Mouse (Mus musculus) right cerebral cortex, postnatal 36 days (tissue): ENCODE data around the gene Cyb5rl.

Experiments
- DNase-seq, 2 experiments: peaks; one replicate each; pipeline ENCODE4 v3.0.0; 2022; ENCODE audit warnings: low spot score in 2 of 2, mixed read lengths in 1 of 2

The Cyb5rl gene

DNA sequence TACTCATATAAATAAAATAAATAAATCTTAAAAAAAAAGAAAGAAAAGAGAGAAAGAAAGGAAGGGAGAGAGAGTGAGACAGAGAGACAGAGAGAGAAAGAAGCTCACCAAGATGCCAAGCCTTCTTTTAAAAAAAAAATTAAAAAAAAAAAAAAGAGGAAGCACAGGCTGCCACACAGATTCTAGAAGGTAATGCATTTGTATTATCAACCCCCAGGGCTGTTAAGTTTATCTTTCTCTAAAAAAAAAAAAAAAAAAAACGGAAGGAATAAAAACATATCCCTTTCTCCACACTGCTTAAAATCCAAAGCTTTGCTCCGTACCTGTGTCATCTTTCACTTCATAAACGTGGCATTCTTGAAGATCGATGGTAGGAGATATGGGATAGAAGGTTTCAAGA lies 5.2 kb upstream of the Cyb5rl start:
- DNase-seq, result no peak

DNA sequence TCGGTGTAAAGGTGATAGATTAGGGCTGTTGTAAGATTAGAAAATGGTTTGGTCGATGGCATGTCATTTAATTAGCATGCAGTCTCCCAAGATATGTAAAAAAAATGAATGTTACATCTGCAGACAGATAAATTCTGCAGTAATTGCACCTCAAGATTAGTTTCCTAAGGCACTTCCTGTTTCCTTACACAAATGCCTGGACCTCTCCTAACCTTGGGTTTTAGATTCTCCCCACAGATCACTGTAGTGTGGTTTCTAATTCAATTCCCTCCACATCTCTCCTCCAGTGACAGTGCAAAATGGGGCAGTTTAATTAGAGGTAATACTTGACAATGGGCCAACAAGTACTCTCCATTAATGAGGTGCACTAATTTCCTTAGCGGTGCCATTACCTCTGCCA lies 3.6 kb upstream of the Cyb5rl start:
- DNase-seq, result no peak

GRCm38 (mm10) chr4:107064394-107065098 lies 2.2 kb upstream of the Cyb5rl start:
- no peak for DNase-seq

DNA sequence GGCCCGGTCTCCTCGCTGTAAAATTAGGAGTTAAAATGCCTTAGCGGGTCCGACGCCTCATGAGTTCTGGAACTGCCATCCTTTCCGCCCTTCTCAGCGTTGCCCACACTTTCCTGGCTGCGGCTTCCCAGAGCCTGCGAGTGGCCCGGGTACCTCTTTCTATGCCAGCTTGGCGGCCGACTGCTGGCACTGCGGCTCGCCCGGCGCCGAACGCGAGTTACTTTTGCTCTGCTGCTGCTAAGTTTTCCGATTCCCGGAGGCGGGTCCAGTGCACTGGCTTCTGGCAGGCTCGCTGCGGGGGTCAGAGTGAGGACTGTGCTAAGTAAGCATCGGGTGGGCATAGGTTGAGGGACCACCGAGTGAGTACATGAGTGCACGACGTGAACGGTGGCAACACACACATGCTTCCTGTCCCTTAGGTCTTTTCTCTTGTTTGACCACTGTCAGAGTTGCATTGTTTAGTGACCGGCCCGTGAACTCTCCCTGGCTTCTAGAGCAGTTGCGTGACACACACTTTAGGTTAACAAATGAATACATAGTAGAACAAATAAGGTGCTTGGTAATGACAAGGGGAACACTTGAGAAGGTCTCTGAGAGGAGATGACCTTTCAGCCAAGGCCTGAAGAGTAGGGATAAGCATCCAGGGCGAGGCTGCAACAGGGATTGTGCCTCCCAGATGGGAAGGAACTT lies 508 bp downstream of the Cyb5rl start:
- no peak for DNase-seq

DNA sequence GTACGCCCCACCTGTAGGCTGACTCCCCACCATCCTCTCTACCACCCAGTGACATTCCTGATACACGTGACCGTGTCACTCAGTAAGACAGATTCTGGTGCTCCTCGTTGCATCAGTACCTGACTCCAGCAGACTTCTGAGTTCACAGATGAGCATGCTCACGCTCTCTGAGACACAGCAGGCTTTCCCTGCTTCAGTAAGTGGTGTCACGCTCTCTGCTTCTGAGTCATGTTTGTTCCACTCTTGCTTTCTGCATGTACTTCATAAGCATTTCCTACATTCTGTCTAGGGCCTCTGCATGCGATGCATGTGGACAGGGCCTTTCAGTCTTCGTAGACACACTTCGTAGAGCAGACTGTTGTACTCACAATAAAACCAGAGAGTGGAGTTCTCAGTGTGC lies 5.6 kb downstream of the Cyb5rl start:
- no peak for DNase-seq

- DNase-seq, result no peak
Measured at GRCm38 (mm10) chr4:107075456-107075855, 8.7 kb downstream of the Cyb5rl start.

DNA sequence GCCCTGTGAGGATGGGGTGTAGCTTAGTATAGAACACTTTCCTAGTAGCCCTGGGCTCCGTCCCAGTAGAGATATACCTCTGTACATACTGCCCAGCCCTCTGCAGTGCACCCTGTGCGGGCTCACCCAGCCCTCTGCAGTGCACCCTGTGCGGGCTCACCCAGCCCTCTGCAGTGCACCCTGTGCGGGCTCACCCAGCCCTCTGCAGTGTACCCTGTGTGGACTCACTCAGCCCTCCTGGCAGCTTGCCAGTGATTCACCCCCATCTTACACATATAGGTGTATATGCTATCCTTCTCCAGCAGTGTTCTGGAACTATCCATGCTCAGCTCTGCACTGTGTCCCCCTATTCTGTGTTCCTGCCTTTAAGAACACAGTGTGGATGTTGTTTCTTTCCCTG lies 12.1 kb downstream of the Cyb5rl start:
- no peak for DNase-seq

DNA sequence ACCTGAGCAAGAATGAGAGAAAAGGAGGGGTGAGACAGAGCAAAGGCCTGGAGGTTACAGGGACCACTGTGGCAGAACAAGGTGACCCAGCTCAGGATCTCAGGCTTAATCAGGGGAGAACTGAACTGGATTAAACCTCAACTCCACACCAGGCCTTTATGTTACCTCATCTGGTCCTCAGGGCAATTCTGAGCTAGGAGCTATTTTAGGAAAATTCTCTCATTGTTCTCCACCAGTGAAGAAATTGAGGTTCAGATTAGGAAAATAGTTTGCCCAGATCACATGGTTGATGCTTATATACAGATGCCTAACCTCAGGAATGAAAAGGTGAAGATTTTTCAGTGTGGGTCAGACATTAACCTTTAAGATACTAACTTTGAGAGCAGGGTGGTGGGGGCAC lies 12.9 kb downstream of the Cyb5rl start:
- DNase-seq, result no peak

- DNase-seq, result no peak
Measured at GRCm38 (mm10) chr4:107082185-107082584, 15.4 kb downstream of the Cyb5rl start.

GRCm38 (mm10) chr4:107083126-107083525 lies 16.3 kb downstream of the Cyb5rl start:
- DNase-seq, result no peak

DNA sequence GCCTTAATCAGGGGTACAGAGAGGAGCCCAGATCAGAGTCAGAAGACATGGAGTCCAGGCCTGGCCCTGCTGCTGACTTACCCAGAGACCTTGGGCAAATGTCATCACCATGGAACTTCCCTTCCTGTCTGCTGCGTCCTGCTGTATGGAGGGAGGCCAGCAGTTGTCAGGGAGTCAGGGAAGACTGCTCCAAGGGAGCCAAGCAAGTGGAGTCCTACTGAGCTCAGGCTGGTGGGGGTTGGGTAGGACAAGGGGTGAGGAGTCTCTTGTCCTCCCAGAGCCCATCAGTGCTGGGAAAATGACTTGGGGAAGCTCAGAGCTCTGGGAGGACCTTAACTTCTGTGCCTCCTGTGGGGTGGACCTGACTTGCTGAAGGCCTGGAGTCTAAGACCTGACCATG lies 17.6 kb downstream of the Cyb5rl start:
- no peak for DNase-seq

DNA sequence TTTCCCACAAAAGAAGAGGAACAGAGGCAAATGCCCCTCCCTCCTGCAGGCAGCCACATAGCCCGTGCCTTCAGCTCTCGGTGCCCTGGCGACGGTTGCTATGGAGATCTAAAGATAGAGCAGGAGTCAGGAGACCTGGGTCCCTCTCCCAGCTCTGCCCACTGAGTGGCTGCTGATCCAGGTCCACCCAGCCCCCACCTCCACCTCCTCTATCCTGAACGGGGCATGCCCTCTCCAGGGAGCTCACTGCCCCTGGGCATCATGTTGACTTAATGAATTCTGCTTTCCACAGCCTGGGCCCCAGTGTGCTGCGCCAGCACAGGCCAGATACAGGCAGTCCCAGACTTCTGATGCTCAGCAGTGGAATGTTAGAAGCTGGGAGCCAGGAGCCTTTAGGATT lies 18.1 kb downstream of the Cyb5rl start:
- DNase-seq, result peak; percentile 74 to 84

GRCm38 (mm10) chr4:107091696-107092095 lies 24.9 kb downstream of the Cyb5rl start:
- DNase-seq, result no peak

DNA sequence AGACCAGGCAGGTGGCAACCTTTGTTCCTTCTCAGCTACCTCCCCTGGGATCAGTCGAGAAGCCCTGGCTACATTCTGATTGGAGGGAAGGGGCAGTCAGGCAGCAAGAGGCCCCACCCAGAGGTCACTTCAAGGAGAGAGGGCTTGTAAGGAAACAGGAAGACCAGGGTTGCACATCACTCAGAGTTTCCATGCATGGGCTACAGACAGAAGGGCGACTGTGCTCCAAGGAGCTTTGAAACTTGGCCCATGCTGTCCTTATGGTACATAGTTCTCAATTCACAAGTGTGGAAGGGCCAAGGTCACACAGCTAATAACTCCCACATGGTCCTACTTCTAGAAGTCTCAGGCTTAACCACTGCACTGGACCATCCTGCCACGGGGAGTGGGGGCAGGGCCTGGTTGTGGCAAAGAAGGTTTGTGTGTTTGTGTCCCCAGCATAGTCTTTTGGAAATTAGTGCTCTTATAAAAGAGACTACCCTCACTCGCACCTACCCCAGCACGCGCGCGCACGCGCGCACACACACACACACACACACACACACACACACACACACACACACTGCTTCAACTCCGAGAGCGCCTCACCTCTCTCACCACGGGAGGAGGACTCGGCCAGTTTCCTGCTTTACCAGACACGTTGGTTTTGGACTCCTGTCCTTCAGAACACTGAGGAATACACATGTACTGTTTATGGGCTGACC lies 27.8 kb downstream of the Cyb5rl start:
- no peak for DNase-seq

- DNase-seq, result no peak
Measured at GRCm38 (mm10) chr4:107096043-107096442, 29.3 kb downstream of the Cyb5rl start.

DNA sequence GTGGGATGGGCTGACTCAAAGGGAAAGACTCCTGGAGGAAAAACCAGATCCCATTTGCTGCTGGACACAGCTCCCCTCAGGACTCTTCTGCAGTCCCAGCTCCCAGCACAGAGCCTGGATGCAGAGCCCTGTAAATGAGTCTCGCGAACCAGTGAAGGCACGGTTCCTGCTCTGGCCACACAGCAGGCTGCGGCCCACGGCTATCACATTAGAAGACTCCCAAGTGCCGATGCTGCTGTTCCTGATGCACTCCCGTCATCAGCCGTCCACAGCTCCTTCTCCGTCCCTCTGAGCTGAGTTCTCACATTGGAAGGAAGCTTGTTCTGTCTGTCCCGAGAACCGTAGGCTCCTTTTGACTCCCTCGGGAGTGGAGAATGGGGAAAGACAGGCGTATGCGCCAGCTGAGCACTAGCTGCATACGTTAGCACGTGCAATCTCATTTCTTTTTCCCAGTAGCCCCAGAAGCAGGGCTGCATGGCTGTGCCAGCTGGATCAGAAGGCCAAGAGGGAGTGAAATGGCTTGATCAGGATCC lies 30.1 kb downstream of the Cyb5rl start, which contains the start of gene Cdcp2:
Gene Cdcp2, plus strand, starts transcription at position 51 of the 533 bp plus-strand sequence.
- DNase-seq, result no peak

DNA sequence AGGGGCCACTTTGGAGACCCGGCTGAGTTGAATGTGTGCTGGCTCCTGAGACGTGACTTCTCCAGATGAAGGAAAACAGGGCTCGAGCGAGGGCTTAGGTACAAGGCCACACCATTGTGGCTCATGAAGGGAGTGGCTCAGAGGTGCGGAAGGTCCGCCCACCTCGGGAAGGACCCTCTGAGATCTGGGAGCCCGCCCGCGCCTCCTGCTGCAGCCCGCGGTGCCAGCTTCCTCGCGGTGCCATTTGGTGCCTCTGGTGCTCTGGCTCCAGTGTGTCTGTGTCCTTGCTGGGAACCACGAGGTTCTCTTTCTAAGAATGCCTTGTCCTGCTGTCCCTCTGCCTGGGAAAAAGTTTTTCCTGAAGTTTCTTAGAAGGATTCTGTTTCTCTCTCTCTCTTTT lies 31.1 kb downstream of the Cyb5rl start:
- DNase-seq, result no peak

GRCm38 (mm10) chr4:107098375-107098774 lies 31.6 kb downstream of the Cyb5rl start:
- no peak for DNase-seq

GRCm38 (mm10) chr4:107098791-107099525 lies 32.2 kb downstream of the Cyb5rl start:
- no peak for DNase-seq

DNA sequence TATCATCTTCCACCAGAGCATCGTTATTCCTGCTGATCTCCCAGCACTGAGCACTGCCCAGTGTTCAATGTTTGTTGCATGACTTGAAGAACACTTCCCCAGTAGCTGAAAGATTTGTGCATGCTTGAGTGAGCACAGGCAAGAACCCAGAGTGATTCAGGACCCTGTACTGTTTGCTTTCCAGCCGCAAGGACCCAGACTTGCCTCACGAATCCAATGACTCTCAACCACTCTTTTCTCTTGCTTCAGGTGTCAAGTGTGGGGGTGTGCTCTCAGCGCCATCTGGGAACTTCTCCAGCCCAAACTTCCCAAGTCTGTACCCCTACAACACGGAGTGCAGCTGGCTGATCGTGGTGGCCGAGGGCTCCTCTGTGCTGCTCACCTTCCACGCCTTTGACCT lies 35.4 kb downstream of the Cyb5rl start:
- no peak for DNase-seq

DNA sequence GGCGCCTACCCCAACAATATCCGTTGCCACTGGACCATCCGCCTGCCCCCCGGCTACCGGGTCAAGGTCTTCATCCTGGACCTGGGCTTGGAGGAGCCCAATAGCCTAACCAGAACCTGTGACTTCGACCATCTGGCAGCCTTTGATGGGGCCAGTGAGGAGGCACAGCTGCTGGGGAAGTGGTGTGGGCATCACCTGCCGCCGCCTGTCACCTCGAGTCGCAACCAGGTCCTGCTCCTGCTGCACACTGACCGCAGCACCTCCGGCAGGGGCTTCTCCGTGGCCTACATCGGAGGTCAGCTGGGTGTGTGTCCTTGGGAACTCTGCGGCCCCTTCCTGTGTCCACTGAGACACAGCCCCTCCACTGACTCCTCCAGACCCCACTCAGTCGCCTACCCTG lies 40.0 kb downstream of the Cyb5rl start:
- DNase-seq, result no peak

DNA sequence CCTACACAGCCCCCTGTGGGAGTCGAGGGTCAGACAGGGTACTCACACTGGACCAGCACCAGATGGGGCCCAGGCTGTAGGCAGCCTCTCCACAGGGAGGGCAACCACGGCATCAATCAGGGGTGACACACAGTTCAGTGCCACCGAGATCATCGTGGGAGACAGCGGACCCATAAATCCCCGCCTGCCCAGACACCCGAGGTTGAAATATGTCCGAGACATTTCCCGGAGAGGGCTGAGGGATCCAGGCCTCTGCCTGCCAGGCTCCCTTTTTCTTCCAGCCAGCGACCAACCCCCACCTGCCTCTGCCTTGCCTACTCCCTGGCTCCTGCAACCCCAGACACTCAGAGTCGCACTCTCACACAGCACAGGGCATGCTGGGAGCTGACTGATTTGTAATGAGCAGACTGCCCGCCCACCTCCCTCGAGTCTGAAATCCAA lies 41.5 kb downstream of the Cyb5rl start:
- DNase-seq, result peak in 1 of 2 experiments; percentile 30
